Mouse (Mus musculus): Measurements from ENCODE around the gene Tenm3. TPM values are rescaled to one million over a fixed set of nuclear protein-coding genes. Genes with fewer than 3 reads are reported as not detected.

Tenm3 gene
- polyA plus RNA-seq, 1 experiment from 2014 or later, result 26.2 TPM

- H3K4me1 ChIP-seq, result no peaks in the 10 kb centered on the region
These were observed 583.9 kb downstream of the Tenm3 start for GRCm38 (mm10) chr8:48259832-48260231.

GRCm38 (mm10) chr8:48243876-48244275, 599.9 kb downstream of the Tenm3 start:
- Histone ChIP-seq H3K4me1 (peaks cover 8% of the 10 kb centered on the region; the same call in 1 of the 2 replicates), H3K36me3 (peaks cover 17% of the 10 kb centered on the region), H3K27ac (no peak overlapping the region), H3K4me2 (no peak overlapping the region), H3K27me3 (no peaks in the 10 kb centered on the region), H3K9me3 (replicated peaks) (no peaks in the 10 kb centered on the region), H3K4me3 (replicated peaks) (no peak overlapping the region), H3K9ac (no peak overlapping the region)
- ATAC-seq (replicated peaks; ENCODE audit: low FRiP score), result no peak
- 91% methylated on average over 2 of the region's 2 CpGs for WGBS

More at GRCm38 (mm10) chr8:48259832-48260231, 583.9 kb downstream of the Tenm3 start:
- no peak for ATAC-seq (replicated peaks; ENCODE audit: low FRiP score)
- H3K4me3 ChIP-seq (replicated peaks), result no peak overlapping the region
- no peak overlapping the region for H3K9ac ChIP-seq
- 88% methylated on average over 6 of the region's 6 CpGs for WGBS
- H3K4me2 ChIP-seq, result no peak overlapping the region
- H3K9me3 ChIP-seq (replicated peaks), result no peaks in the 10 kb centered on the region
- no peak overlapping the region for H3K27ac ChIP-seq
- H3K36me3 ChIP-seq, result peaks cover 14% of the 10 kb centered on the region; the same call in 1 of the 2 replicates
- no peaks in the 10 kb centered on the region for H3K27me3 ChIP-seq

- H3K4me2 ChIP-seq, result no peak overlapping the region
- H3K27me3 ChIP-seq, result no peaks in the 10 kb centered on the region
- H3K4me1 ChIP-seq, result peaks cover 8% of the 10 kb centered on the region; the same call in 1 of the 2 replicates
- WGBS, result 43% methylated on average over 6 of the region's 6 CpGs
- peak overlapping the region; percentile 72 for H3K27ac ChIP-seq
- ATAC-seq (replicated peaks; ENCODE audit: low FRiP score), result peak; percentile 86
- no peaks in the 10 kb centered on the region; the same call in 1 of the 2 replicates for H3K9me3 ChIP-seq (replicated peaks)
- H3K4me3 ChIP-seq (replicated peaks), result no peak overlapping the region
- no peak overlapping the region for H3K9ac ChIP-seq
- peaks cover 46% of the 10 kb centered on the region for H3K36me3 ChIP-seq
These were observed 602.7 kb downstream of the Tenm3 start for GRCm38 (mm10) chr8:48240917-48241531.

GRCm38 (mm10) chr8:48236968-48237367, 606.8 kb downstream of the Tenm3 start:
- H3K4me3 ChIP-seq (replicated peaks), result no peak overlapping the region
- no peaks in the 10 kb centered on the region; the same call in 1 of the 2 replicates for H3K9me3 ChIP-seq (replicated peaks)
- no peak overlapping the region for H3K4me2 ChIP-seq
- peaks cover 75% of the 10 kb centered on the region for H3K36me3 ChIP-seq
- no peak overlapping the region for H3K9ac ChIP-seq
- no peak overlapping the region for H3K27ac ChIP-seq
- H3K27me3 ChIP-seq, result no peaks in the 10 kb centered on the region
- ATAC-seq (replicated peaks; ENCODE audit: low FRiP score), result no peak
- peaks cover 8% of the 10 kb centered on the region; the same call in 1 of the 2 replicates for H3K4me1 ChIP-seq
- 97% methylated on average over 5 of the region's 5 CpGs for WGBS

GRCm38 (mm10) chr8:48232927-48233326, 610.8 kb downstream of the Tenm3 start:
- Histone ChIP-seq H3K36me3 (peaks cover 84% of the 10 kb centered on the region), H3K27ac (no peak overlapping the region), H3K27me3 (no peaks in the 10 kb centered on the region), H3K9ac (no peak overlapping the region), H3K4me2 (no peak overlapping the region), H3K4me3 (replicated peaks) (no peak overlapping the region), H3K4me1 (no peaks in the 10 kb centered on the region), H3K9me3 (replicated peaks) (no peaks in the 10 kb centered on the region; the same call in 1 of the 2 replicates)
- no peak for ATAC-seq (replicated peaks; ENCODE audit: low FRiP score)
- WGBS, result 74% methylated on average over 7 of the region's 7 CpGs

GRCm38 (mm10) chr8:48231882-48232281, 611.9 kb downstream of the Tenm3 start:
- WGBS, result 67% methylated on average over 9 of the region's 9 CpGs
- ATAC-seq (replicated peaks; ENCODE audit: low FRiP score), result no peak

GRCm38 (mm10) chr8:48231389-48231788, 612.4 kb downstream of the Tenm3 start:
- 56% methylated on average over 9 of the region's 9 CpGs for WGBS
- Histone ChIP-seq H3K4me2 (no peak overlapping the region), H3K27me3 (no peaks in the 10 kb centered on the region), H3K4me1 (no peaks in the 10 kb centered on the region), H3K36me3 (peaks cover 71% of the 10 kb centered on the region), H3K4me3 (replicated peaks) (no peak overlapping the region), H3K9ac (no peak overlapping the region), H3K27ac (no peak overlapping the region), H3K9me3 (replicated peaks) (no peaks in the 10 kb centered on the region; the same call in 1 of the 2 replicates)
- no peak for ATAC-seq (replicated peaks; ENCODE audit: low FRiP score)

More at GRCm38 (mm10) chr8:48231882-48232281, 611.9 kb downstream of the Tenm3 start:
- Histone ChIP-seq H3K36me3 (peaks cover 76% of the 10 kb centered on the region), H3K9me3 (replicated peaks) (no peaks in the 10 kb centered on the region; the same call in 1 of the 2 replicates), H3K27ac (no peak overlapping the region), H3K4me1 (no peaks in the 10 kb centered on the region), H3K27me3 (no peaks in the 10 kb centered on the region), H3K9ac (no peak overlapping the region), H3K4me3 (replicated peaks) (no peak overlapping the region), H3K4me2 (no peak overlapping the region)

- H3K27me3 ChIP-seq, result 0 out of 2 replicates have a peak, but pooled peaks cover 4% of the 10 kb centered on the region
- H3K36me3 ChIP-seq, result peaks cover 47% of the 10 kb centered on the region
- ATAC-seq (replicated peaks; ENCODE audit: low FRiP score), result no peak
- H3K9me3 ChIP-seq (replicated peaks), result no peaks in the 10 kb centered on the region
- no peak overlapping the region for H3K4me3 ChIP-seq (replicated peaks)
- H3K9ac ChIP-seq, result no peak overlapping the region
- H3K27ac ChIP-seq, result no peak overlapping the region
- WGBS, result 97% methylated on average over 35 of the region's 35 CpGs
- H3K4me2 ChIP-seq, result no peak overlapping the region
- H3K4me1 ChIP-seq, result no peaks in the 10 kb centered on the region
These were observed 615.1 kb downstream of the Tenm3 start for GRCm38 (mm10) chr8:48228676-48229075.

GRCm38 (mm10) chr8:48224753-48225152, 619.0 kb downstream of the Tenm3 start:
- peaks cover 25% of the 10 kb centered on the region for H3K4me1 ChIP-seq

GRCm38 (mm10) chr8:48222429-48222769, 621.4 kb downstream of the Tenm3 start:
- H3K4me1 ChIP-seq, result peaks cover 26% of the 10 kb centered on the region
- H3K4me3 ChIP-seq (replicated peaks), result peak overlapping the region; percentile 38
- peak overlapping the region; percentile 69 for H3K4me2 ChIP-seq
- H3K9me3 ChIP-seq (replicated peaks), result no peaks in the 10 kb centered on the region
- 15% methylated on average over 11 of the region's 11 CpGs for WGBS
- peaks cover 23% of the 10 kb centered on the region for H3K27me3 ChIP-seq
- ATAC-seq (replicated peaks; ENCODE audit: low FRiP score), result peak; percentile 82
- H3K27ac ChIP-seq, result no peak overlapping the region
- peak overlapping the region; percentile 39 for H3K9ac ChIP-seq
- H3K36me3 ChIP-seq, result no peaks in the 10 kb centered on the region

More at GRCm38 (mm10) chr8:48224753-48225152, 619.0 kb downstream of the Tenm3 start:
- Histone ChIP-seq H3K4me2 (no peak overlapping the region), H3K9me3 (replicated peaks) (no peaks in the 10 kb centered on the region), H3K27ac (no peak overlapping the region), H3K4me3 (replicated peaks) (no peak overlapping the region), H3K36me3 (peaks cover 21% of the 10 kb centered on the region), H3K27me3 (peaks cover 18% of the 10 kb centered on the region), H3K9ac (no peak overlapping the region)
- WGBS, result 60% methylated on average over 11 of the region's 11 CpGs
- no peak for ATAC-seq (replicated peaks; ENCODE audit: low FRiP score)

- ATAC-seq (replicated peaks; ENCODE audit: low FRiP score), result peak; percentile 40
- H3K27ac ChIP-seq, result no peak overlapping the region
- H3K9ac ChIP-seq, result peak overlapping the region; percentile 39
- peaks cover 23% of the 10 kb centered on the region for H3K27me3 ChIP-seq
- no peaks in the 10 kb centered on the region for H3K36me3 ChIP-seq
- H3K4me2 ChIP-seq, result peak overlapping the region; percentile 69
- peaks cover 26% of the 10 kb centered on the region for H3K4me1 ChIP-seq
- peak overlapping the region; percentile 38 for H3K4me3 ChIP-seq (replicated peaks)
- H3K9me3 ChIP-seq (replicated peaks), result no peaks in the 10 kb centered on the region
- WGBS, result 11% methylated on average over 16 of the region's 16 CpGs
These were observed 621.9 kb downstream of the Tenm3 start for GRCm38 (mm10) chr8:48221724-48222428.

GRCm38 (mm10) chr8:48221304-48221703, 622.4 kb downstream of the Tenm3 start:
- Histone ChIP-seq H3K4me2 (peak overlapping the region; percentile 69), H3K27me3 (peaks cover 23% of the 10 kb centered on the region), H3K4me1 (peaks cover 26% of the 10 kb centered on the region), H3K27ac (no peak overlapping the region), H3K9ac (no peak overlapping the region), H3K4me3 (replicated peaks) (no peak overlapping the region), H3K36me3 (no peaks in the 10 kb centered on the region), H3K9me3 (replicated peaks) (no peaks in the 10 kb centered on the region)
- ATAC-seq (replicated peaks; ENCODE audit: low FRiP score), result 0 out of 2 replicates have a peak, but pooled peaks have one; percentile 4
- whole genome bisulfite sequencing, result 38% methylated on average over 11 of the region's 11 CpGs

Measured in kidney, embryonic 15.5 days (tissue).